Mouse (Mus musculus): ENCODE data around the gene Senp3. TPM values are rescaled to one million over a fixed set of nuclear protein-coding genes. Genes with fewer than 3 reads are reported as not detected.
"Not testable (repeated sequence)": the region's sequence is repeated elsewhere in the genome, so short reads cannot be mapped to it uniquely, and the experiment has no call there.

Senp3 gene
- total RNA-seq, 2 experiments from 2014 or later = 21.9 to 25.4 TPM

GRCm38 (mm10) chr11:69656065-69656455, 25.8 kb downstream of the Senp3 start:
- DNase-seq (ENCODE audit: low spot score) = no peak

GRCm38 (mm10) chr11:69655264-69656064, 26.4 kb downstream of the Senp3 start, which contains the start of gene Sox15:
Sox15 (plus strand) TSS chr11:69655314.
- DNase-seq (ENCODE audit: low spot score) = peak; percentile 45

- DNase-seq (ENCODE audit: low spot score) = no peak
Observed at GRCm38 (mm10) chr11:69654760-69655159, 27.1 kb downstream of the Senp3 start.

GRCm38 (mm10) chr11:69653399-69653798, 28.5 kb downstream of the Senp3 start:
- no peak for DNase-seq (ENCODE audit: low spot score)

GRCm38 (mm10) chr11:69645860-69646259, 36.0 kb downstream of the Senp3 start:
- DNase-seq (ENCODE audit: low spot score) = no peak

GRCm38 (mm10) chr11:69635471-69635870, 46.4 kb downstream of the Senp3 start:
- no peak for DNase-seq (ENCODE audit: low spot score)

- peak; percentile 41 for DNase-seq (ENCODE audit: low spot score)
Observed at GRCm38 (mm10) chr11:69633128-69633866, 48.6 kb downstream of the Senp3 start.

- peak; percentile 100 for DNase-seq (ENCODE audit: low spot score)
Observed at GRCm38 (mm10) chr11:69632284-69633089, 49.4 kb downstream of the Senp3 start, which contains the start of gene Fxr2. Fxr2 (plus strand) TSS chr11:69632990.

GRCm38 (mm10) chr11:69629802-69630201, 52.1 kb downstream of the Senp3 start:
- DNase-seq (ENCODE audit: low spot score) = no peak

- peak; percentile 68 for DNase-seq (ENCODE audit: low spot score)
Observed at GRCm38 (mm10) chr11:69628286-69628685, 53.6 kb downstream of the Senp3 start.

GRCm38 (mm10) chr11:69624339-69624738, 57.5 kb downstream of the Senp3 start:
- not testable (repeated sequence) for DNase-seq (ENCODE audit: low spot score)

Small RNAs within 50 kb of the gene (microRNA-seq; reads per million reads assigned to microRNA genes)
- 16.4 reads per million, percentile 33 among the genes with 10 or more reads in this experiment for gene Mir1934
- not detected for gene Mir467f

Other genes with a start within 250 kb of the Senp3 start
- under 1 TPM; 0.14 to 0.83 TPM for gene Dnah2, start 133.0 kb downstream of the Senp3 start, total RNA-seq (2021)
- gene Efnb3, start 121.9 kb downstream of the Senp3 start, total RNA-seq (2021) = under 1 TPM; 0.37 to 0.74 TPM
- 1 to 10 TPM; 3.2 to 3.3 TPM for gene Wrap53, start 101.8 kb downstream of the Senp3 start, total RNA-seq (2021)
- gene Trp53, start 101.7 kb downstream of the Senp3 start, total RNA-seq (2021) = 10 to 100 TPM; 12.9 to 15.3 TPM
- 100 to 1,000 TPM; 347 to 393 TPM for gene Atp1b2, start 76.1 kb downstream of the Senp3 start, total RNA-seq (2021)
- not detected for gene Shbg, start 64.2 kb downstream of the Senp3 start, total RNA-seq (2021)
- 1 to 10 TPM; 2.5 to 2.6 TPM for gene Sat2, start 60.1 kb downstream of the Senp3 start, total RNA-seq (2021)
- gene Fxr2, start 49.1 kb downstream of the Senp3 start, total RNA-seq (2021) = 100 to 1,000 TPM; 101 to 106 TPM
- not detected for gene Sox15, start 26.8 kb downstream of the Senp3 start, total RNA-seq (2021)
- 1 to 10 TPM; 7.5 to 9.5 TPM for gene Mpdu1, start 19.4 kb downstream of the Senp3 start, total RNA-seq (2021)
- 1 to 10 TPM; 1.2 to 4.0 TPM for gene Cd68, start 15.9 kb downstream of the Senp3 start, total RNA-seq (2021)
- 10 to 100 TPM; 69.6 to 97.7 TPM for gene Eif4a1, start 9.7 kb downstream of the Senp3 start, total RNA-seq (2021)
- under 1 TPM; 0.62 to 0.64 TPM for gene Tnfsf13, start 3.7 kb upstream of the Senp3 start, total RNA-seq (2021)
- 10 to 100 TPM in 1 of 2 experiments, 1 to 10 TPM in 1; 7.4 to 10.4 TPM for gene Tnfsf12, start 13.8 kb upstream of the Senp3 start, total RNA-seq (2021)
- 1 to 10 TPM; 1.1 to 1.3 TPM for gene Tnfsfm13, start 14.0 kb upstream of the Senp3 start, total RNA-seq (2021)
- gene Polr2a, start 76.6 kb upstream of the Senp3 start, total RNA-seq (2021) = 10 to 100 TPM; 33.0 to 33.9 TPM
- gene Slc35g3, start 79.9 kb upstream of the Senp3 start, total RNA-seq (2021) = not detected
- 10 to 100 TPM; 37.1 to 37.5 TPM for gene Zbtb4, start 83.8 kb upstream of the Senp3 start, total RNA-seq (2021)
- gene Chrnb1, start 113.9 kb upstream of the Senp3 start, total RNA-seq (2021) = 10 to 100 TPM; 30.6 to 31.2 TPM
- 1 to 10 TPM; 3.5 to 4.0 TPM for gene Fgf11, start 119.8 kb upstream of the Senp3 start, total RNA-seq (2021)
- gene Tmem102, start 123.5 kb upstream of the Senp3 start, total RNA-seq (2021) = under 1 TPM; 0.14 to 0.18 TPM
- gene Gm39566, start 133.2 kb upstream of the Senp3 start, total RNA-seq (2021) = not detected
- not detected for gene Spem2, start 136.4 kb upstream of the Senp3 start, total RNA-seq (2021)
- gene Spem1, start 140.1 kb upstream of the Senp3 start, total RNA-seq (2021) = not detected
- gene Nlgn2, start 155.7 kb upstream of the Senp3 start, total RNA-seq (2021) = 1 to 10 TPM; 1.9 to 2.9 TPM
- gene Tmem256, start 156.4 kb upstream of the Senp3 start, total RNA-seq (2021) = 100 to 1,000 TPM; 141 to 164 TPM
- gene Plscr3, start 164.3 kb upstream of the Senp3 start, total RNA-seq (2021) = 10 to 100 TPM; 10.1 to 12.7 TPM
- under 1 TPM in 1 of 2 experiments, not detected in 1; 0.07 TPM for gene Tnk1, start 176.6 kb upstream of the Senp3 start, total RNA-seq (2021)
- not detected for gene Tmem95, start 195.9 kb upstream of the Senp3 start, total RNA-seq (2021)
- gene Kctd11, start 199.3 kb upstream of the Senp3 start, total RNA-seq (2021) = 1 to 10 TPM; 1.3 to 1.5 TPM
- gene Acap1, start 213.5 kb upstream of the Senp3 start, total RNA-seq (2021) = under 1 TPM; 0.21 to 0.30 TPM
- gene 2810408A11Rik, start 218.9 kb upstream of the Senp3 start, total RNA-seq (2021) = under 1 TPM; 0.24 to 0.25 TPM
- 10 to 100 TPM; 25.9 to 27.4 TPM for gene Neurl4, start 219.0 kb upstream of the Senp3 start, total RNA-seq (2021)
- gene Gps2, start 231.8 kb upstream of the Senp3 start, total RNA-seq (2021) = 10 to 100 TPM; 50.8 to 55.8 TPM
- gene Eif5a, start 239.9 kb upstream of the Senp3 start, total RNA-seq (2021) = 100 to 1,000 TPM; 408 to 425 TPM